Mouse (Mus musculus) cortical plate, adult 2 months (tissue): Measurements from ENCODE around the gene Ptpn11. TPM values are rescaled to one million over a fixed set of nuclear protein-coding genes. Genes with fewer than 3 reads are reported as not detected.
A peak's percentile ranks its signal among the peaks of the same experiment; 100 is the strongest.
"Not testable (repeated sequence)": the region's sequence is repeated elsewhere in the genome, so short reads cannot be mapped to it uniquely, and the experiment has no call there.

Experiments
- H3K27ac ChIP-seq: fragments of 200-500 bp; 2 replicates; pipeline ENCODE4 v1.5.1; 2012; ENCODE audit warnings: low read length, control low read depth, inconsistent platforms; ENCODE audit not compliant: insufficient read depth
- H3K4me1 ChIP-seq: fragments of 200-500 bp; 2 replicates; pipeline ENCODE4 v1.6.1; 2011; ENCODE audit warnings: low read length; ENCODE audit not compliant: control insufficient read depth, insufficient read depth
- H3K4me3 ChIP-seq: fragments of 200-500 bp; 2 replicates; pipeline ENCODE4 v1.5.1; 2011; ENCODE audit warnings: mild to moderate bottlenecking, low read length, control low read depth; ENCODE audit not compliant: insufficient read depth
- CTCF ChIP-seq: fragments of 200-500 bp; IDR thresholded peaks from 2 replicates; pipeline ENCODE4 v1.5.1; 2011; ENCODE audit warnings: mild to moderate bottlenecking, control low read depth, low read length; ENCODE audit not compliant: insufficient read depth; ENCODE audit errors: extremely low read depth
- POLR2A ChIP-seq: fragments of 200-500 bp; IDR thresholded peaks from 2 replicates; pipeline ENCODE4 v1.6.1; 2011; ENCODE audit warnings: mild to moderate bottlenecking, low read length, control low read depth; ENCODE audit not compliant: insufficient read depth; ENCODE audit errors: extremely low read depth
- polyA plus RNA-seq: library from polyadenylated mRNA; depleted of rRNA; stranded (reverse); fragments of >200 nt; gene quantifications from 2 replicates; pipeline ENCODE4 v1.2.3, GENCODE M21; 2012; rRNA removed

Gene Ptpn11
- 60.0 and 64.6 TPM in 2 replicates for polyA plus RNA-seq

DNA sequence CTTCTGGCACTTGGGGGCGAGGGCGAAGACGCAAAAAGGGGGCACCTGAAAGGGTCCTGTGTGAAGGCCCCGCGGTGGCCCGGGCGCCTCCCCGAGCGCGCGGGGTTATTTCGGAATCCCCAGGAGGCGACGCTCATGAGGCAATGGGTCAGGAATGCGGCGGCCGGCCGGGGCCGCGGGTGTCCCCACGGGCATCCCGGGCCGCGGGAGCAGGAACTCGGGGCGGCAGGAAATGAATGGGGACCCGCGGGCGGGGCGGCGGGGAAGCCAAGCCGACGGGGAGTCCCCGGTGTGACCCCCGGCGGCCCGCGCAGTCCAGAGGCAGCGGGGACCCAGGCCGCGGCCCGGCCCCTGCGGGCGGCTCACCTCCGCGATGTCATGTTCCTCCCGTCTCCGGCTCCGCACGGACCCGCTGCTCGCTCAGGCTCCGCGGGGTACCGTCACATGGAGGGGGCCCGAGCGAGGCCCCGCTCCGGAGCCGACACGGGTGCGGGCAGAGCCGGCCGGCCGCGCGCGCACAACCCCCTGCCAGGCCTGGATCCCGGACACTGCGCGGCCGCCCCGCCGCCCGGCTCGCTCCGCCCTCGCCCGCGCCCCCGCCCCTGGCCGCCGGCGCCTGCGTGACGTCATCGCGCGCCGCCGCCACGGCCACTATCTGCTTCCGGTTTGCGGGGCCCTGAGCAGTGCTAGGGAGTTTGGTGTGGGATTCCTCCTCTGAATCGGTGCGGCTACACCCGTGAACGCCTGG lies at the start of gene Ptpn11:
Ptpn11 (minus strand) TSS at position 562 of the 748 bp plus-strand sequence.
- Histone ChIP-seq H3K4me3 (peak within 1 kb of the TSS; percentile 71), H3K27ac (peak within 1 kb of the TSS; percentile 79), H3K4me1 (peaks cover 9% of the 10 kb centered on the region)
- no peak for TF ChIP-seq CTCF
- peak; percentile 89 for TF ChIP-seq POLR2A

DNA sequence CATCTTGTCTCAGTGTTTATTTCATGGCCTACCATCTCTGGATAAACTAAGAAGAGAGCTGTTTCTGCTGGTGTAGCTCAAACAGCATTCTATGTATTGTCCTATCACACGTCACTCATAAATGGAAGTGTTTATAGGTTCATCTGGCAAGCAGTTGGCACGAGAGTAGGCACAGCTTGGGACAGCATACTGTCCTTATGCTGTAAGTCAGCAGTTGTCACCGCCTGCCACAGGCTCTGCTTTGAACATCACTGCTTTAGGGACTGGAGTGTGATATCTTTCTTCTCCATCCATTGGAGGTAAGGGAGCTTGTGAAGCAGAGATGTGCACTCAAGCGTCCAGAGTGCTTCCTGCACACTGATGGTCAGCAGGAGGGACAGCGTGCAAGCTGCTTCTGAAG lies 48.6 kb upstream of the Ptpn11 start:
- Histone ChIP-seq H3K27ac (no peak overlapping the region), H3K4me1 (peaks cover 8% of the 10 kb centered on the region), H3K4me3 (no peak overlapping the region)
- TF ChIP-seq POLR2A = no peak
- TF ChIP-seq CTCF = no peak

GRCm38 (mm10) chr5:121238208-121238607 lies 47.0 kb upstream of the Ptpn11 start:
- Histone ChIP-seq H3K4me3 (no peak overlapping the region), H3K4me1 (peaks cover 8% of the 10 kb centered on the region), H3K27ac (no peak overlapping the region)
- TF ChIP-seq CTCF (no peak), POLR2A (no peak)

- H3K27ac ChIP-seq = no peak overlapping the region
- no peak for TF ChIP-seq CTCF
- no peak for TF ChIP-seq POLR2A
- peaks cover 4% of the 10 kb centered on the region for H3K4me1 ChIP-seq
These were observed 45.0 kb upstream of the Ptpn11 start for GRCm38 (mm10) chr5:121236171-121236570.

DNA sequence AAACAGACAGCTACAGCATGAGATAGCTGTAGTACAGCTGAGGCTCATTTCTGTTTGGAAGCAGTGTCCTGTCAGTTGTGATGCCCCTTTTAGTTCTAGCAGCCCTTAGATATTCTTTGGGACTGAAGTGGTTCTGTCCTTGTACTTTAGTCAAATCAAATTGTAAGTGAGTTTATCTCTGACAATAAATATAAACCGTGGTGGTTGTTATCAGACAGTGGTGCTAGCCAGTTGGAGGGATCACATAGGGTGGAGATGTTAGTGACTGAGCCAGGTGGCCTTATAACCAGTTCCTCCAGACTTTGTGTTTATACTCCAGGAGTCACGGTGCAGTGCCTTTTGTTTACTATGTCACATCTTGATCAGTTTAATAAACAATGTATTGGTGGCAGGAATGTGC lies 42.5 kb upstream of the Ptpn11 start:
- Histone ChIP-seq H3K4me1 (peaks cover 4% of the 10 kb centered on the region), H3K4me3 (no peak overlapping the region), H3K27ac (no peak overlapping the region)
- TF ChIP-seq POLR2A (no peak), CTCF (no peak)

More at GRCm38 (mm10) chr5:121236171-121236570, 45.0 kb upstream of the Ptpn11 start:
- no peak overlapping the region for H3K4me3 ChIP-seq

DNA sequence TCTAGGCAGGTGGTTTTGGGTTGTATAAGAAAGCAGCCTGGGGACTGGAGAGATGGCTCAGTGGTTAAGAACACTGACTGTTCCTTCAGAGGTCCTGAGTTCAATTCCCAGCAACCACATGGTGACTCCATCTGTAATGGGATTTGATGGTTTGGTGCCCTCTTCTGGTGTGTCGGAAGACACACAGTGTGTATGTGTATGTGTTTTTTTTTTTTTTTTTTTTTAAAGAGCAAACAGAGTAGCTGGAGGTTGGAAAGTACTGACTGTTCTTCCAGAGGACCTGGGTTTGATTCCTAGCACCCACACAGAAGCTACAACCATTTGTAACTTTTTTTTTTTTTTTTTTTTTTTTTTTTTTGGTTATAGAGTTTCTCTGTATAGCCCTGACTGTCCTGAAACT lies 41.6 kb upstream of the Ptpn11 start:
- no peak overlapping the region for H3K27ac ChIP-seq
- no peak overlapping the region for H3K4me3 ChIP-seq
- H3K4me1 ChIP-seq = peaks cover 4% of the 10 kb centered on the region
- TF ChIP-seq POLR2A (no peak), CTCF (no peak)

- Histone ChIP-seq H3K4me3 (no peak overlapping the region), H3K4me1 (peaks cover 7% of the 10 kb centered on the region; the same call in 1 of the 2 replicates), H3K27ac (no peak overlapping the region)
- TF ChIP-seq POLR2A = no peak
- no peak for TF ChIP-seq CTCF
These were observed 39.6 kb upstream of the Ptpn11 start for GRCm38 (mm10) chr5:121230811-121231210.

DNA sequence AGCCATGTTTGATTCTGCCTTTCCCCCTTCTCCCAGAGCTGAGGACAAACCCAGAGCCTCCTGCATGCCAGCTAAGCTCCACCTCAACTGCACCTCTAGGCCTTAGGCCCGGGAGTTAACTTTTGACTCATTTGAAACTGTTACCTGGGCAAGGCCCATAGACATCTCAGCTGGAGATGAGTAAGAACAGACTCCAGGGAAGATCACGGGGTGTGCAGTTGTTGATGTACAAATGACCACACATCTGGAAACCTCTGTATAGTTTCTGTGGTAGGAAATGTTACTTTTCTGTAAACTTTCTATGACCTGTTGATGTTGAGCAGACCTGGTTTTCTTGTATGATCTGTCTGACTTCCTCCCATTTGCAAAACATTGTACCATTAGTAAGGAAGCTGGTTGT lies 38.0 kb upstream of the Ptpn11 start:
- H3K4me1 ChIP-seq = peaks cover 7% of the 10 kb centered on the region; the same call in 1 of the 2 replicates
- no peak for TF ChIP-seq CTCF
- TF ChIP-seq POLR2A = no peak

GRCm38 (mm10) chr5:121227330-121227729 lies 36.1 kb upstream of the Ptpn11 start:
- H3K4me3 ChIP-seq, H3K27ac ChIP-seq, H3K4me1 ChIP-seq: not testable (repeated sequence)

More for the DNA sequence above, 38.0 kb upstream of the Ptpn11 start:
- Histone ChIP-seq H3K27ac (no peak overlapping the region), H3K4me3 (no peak overlapping the region)

- Histone ChIP-seq H3K27ac (no peak overlapping the region), H3K4me3 (no peak overlapping the region), H3K4me1 (peaks cover 7% of the 10 kb centered on the region; the same call in 1 of the 2 replicates)
- TF ChIP-seq CTCF (no peak), POLR2A (no peak)
These were observed 35.6 kb upstream of the Ptpn11 start for GRCm38 (mm10) chr5:121226845-121227244.

- peaks cover 7% of the 10 kb centered on the region; the same call in 1 of the 2 replicates for H3K4me1 ChIP-seq
- H3K4me3 ChIP-seq = no peak overlapping the region
- no peak overlapping the region for H3K27ac ChIP-seq
- TF ChIP-seq CTCF (no peak), POLR2A (no peak)
These were observed 35.2 kb upstream of the Ptpn11 start for GRCm38 (mm10) chr5:121226406-121226805.
